25 mouse cellular contexts compared by ENCODE assay signal in genomic region chr19:42075992-42076391, GRCm38 (mm10). TPM values are rescaled to one million over a fixed set of nuclear protein-coding genes. Genes with fewer than 3 reads are reported as not detected.
"Had no signal": no experiment of that assay in that cellular context is flagged by ENCODE, and none has a peak within 500 bp of the region (broad histone marks: within the 10 kb centered on the region; RNA-seq: fewer than 3 reads in every experiment).

No protein-coding gene starts in this region.

- H3K27me3 ChIP-seq: midbrain, embryonic 13.5 days; midbrain, embryonic 15.5 days; neural tube, embryonic 13.5 days; neural tube, embryonic 15.5 days had no signal

- H3K4me3 ChIP-seq: midbrain, embryonic 10.5 days; midbrain, embryonic 13.5 days; midbrain, embryonic 15.5 days; myocyte; neural tube, embryonic 13.5 days; neural tube, embryonic 15.5 days had no signal

- ATAC-seq: midbrain, embryonic 13.5 days; midbrain, embryonic 15.5 days had no signal

- H3K4me1 ChIP-seq: midbrain, embryonic 13.5 days; midbrain, embryonic 15.5 days; neural tube, embryonic 13.5 days; neural tube, embryonic 15.5 days had no signal

- H3K9ac ChIP-seq: lung, embryonic 14.5 days; midbrain, embryonic 13.5 days; midbrain, embryonic 15.5 days; neural tube, embryonic 13.5 days; neural tube, embryonic 15.5 days had no signal

- H3K4me2 ChIP-seq: lung, embryonic 14.5 days; midbrain, embryonic 13.5 days; midbrain, embryonic 15.5 days; neural tube, embryonic 13.5 days; neural tube, embryonic 15.5 days had no signal

- H3K27ac ChIP-seq: midbrain, embryonic 10.5 days; midbrain, embryonic 13.5 days; midbrain, embryonic 15.5 days; neural tube, embryonic 13.5 days; neural tube, embryonic 15.5 days had no signal

- DNase-seq: lung, adult 18-20 months; lung, embryonic 14.5 days; lung, postnatal 10 days; retina, postnatal 1 day; right cerebral cortex, adult 18-20 months; right cerebral cortex, postnatal 25 days; right cerebral cortex, postnatal 4 days; spleen, adult 18-20 months; thymus, adult 18-20 months; thymus, postnatal 14 days; thymus, postnatal 36 days had no signal

- H3K9me3 ChIP-seq: midbrain, embryonic 10.5 days; midbrain, embryonic 13.5 days; midbrain, embryonic 15.5 days; neural tube, embryonic 13.5 days; neural tube, embryonic 15.5 days had no signal

RNA-seq across cellular contexts. Expression of gene 4933411K16Rik, which starts 23.9 kb away (rescaled TPM):
- total RNA-seq: megakaryocyte, adult 5-6 weeks; megakaryocyte-erythroid progenitor cell, adult 5-6 weeks had no signal
- polyA plus RNA-seq: lung, embryonic 14.5 days; lung, embryonic 16.5 days; midbrain, embryonic 13.5 days; midbrain, embryonic 15.5 days; neural tube, embryonic 11.5 days; neural tube, embryonic 13.5 days; neural tube, embryonic 15.5 days; small intestine, adult 2 months; stomach, embryonic 14.5 days; stomach, embryonic 16.5 days; thymus, postnatal 0 days had no signal

RNA-seq across cellular contexts. Expression of gene Hoga1, which starts 30.6 kb away (rescaled TPM):
- total RNA-seq: megakaryocyte-erythroid progenitor cell, adult 5-6 weeks had no signal

RNA-seq across cellular contexts. Expression of gene Ankrd2, which starts 40.2 kb away (rescaled TPM):
- total RNA-seq: megakaryocyte, adult 5-6 weeks; megakaryocyte-erythroid progenitor cell, adult 5-6 weeks had no signal
- polyA plus RNA-seq: small intestine, adult 2 months had no signal
